Mouse (Mus musculus) lung, adult 2 months (tissue): ENCODE measurements around the gene Snrnp25.

ENCODE experiments used
- CTCF ChIP-seq: fragments of 200-500 bp; IDR thresholded peaks from 2 replicates; pipeline ENCODE4 v1.5.1; 2011; ENCODE audit warnings: mild to moderate bottlenecking, low read length, control low read depth; ENCODE audit not compliant: insufficient read depth
- POLR2A ChIP-seq: fragments of 200-500 bp; IDR thresholded peaks from 2 replicates; pipeline ENCODE4 v1.6.1; 2011; ENCODE audit warnings: low read depth, mild to moderate bottlenecking, control low read depth, low read length, borderline replicate concordance; ENCODE audit errors: extremely low read depth

DNA sequence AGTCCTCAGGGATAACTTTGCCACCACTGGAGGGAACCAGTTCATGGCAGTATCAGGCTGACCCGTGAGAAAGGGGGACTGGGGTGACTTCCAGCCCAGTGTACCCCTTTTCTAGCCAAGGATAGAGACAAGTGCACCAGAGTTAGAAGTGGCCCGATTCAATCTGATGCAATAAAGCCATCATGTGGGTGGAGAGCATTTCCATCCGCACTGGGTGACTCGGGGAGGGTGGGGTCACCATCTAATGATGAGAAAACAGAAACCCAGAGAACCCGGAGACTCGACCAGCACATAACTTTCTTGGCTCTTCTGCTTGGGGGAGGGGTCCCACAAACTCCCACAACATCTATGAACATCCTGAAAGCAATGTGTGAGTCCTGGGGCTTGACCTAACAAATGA is 8.5 kb upstream of the Snrnp25 start:
- TF ChIP-seq CTCF, result no peak
- no peak for TF ChIP-seq POLR2A
